Mouse (Mus musculus): ENCODE measurements around the gene Serpinb9b.
"Not testable (repeated sequence)": the region's sequence is repeated elsewhere in the genome, so short reads cannot be mapped to it uniquely, and the experiment has no call there.

Gene Serpinb9b

GRCm38 (mm10) chr13:33027244-33027643 is at the start of gene Serpinb9b:
Gene Serpinb9b, plus strand, starts transcription at chr13:33027416.
- no peak for DNase-seq (ENCODE audit: extremely low read depth, low read depth, low spot score)

GRCm38 (mm10) chr13:32982556-32983042 is 44.6 kb upstream of the Serpinb9b start:
- DNase-seq (ENCODE audit: extremely low read depth, low read depth, low spot score), result no peak

- DNase-seq (ENCODE audit: extremely low read depth, low read depth, low spot score), result no peak
Measured at GRCm38 (mm10) chr13:32986256-32986655, 41.0 kb upstream of the Serpinb9b start.

- DNase-seq (ENCODE audit: extremely low read depth, low read depth, low spot score), result no peak
Measured at GRCm38 (mm10) chr13:32993152-32993893, 33.9 kb upstream of the Serpinb9b start.

GRCm38 (mm10) chr13:32993894-32994242 is 33.3 kb upstream of the Serpinb9b start:
- DNase-seq (ENCODE audit: extremely low read depth, low read depth, low spot score), result no peak

GRCm38 (mm10) chr13:32995051-32995450 is 32.2 kb upstream of the Serpinb9b start:
- no peak for DNase-seq (ENCODE audit: extremely low read depth, low read depth, low spot score)

GRCm38 (mm10) chr13:33001341-33001740 is 25.9 kb upstream of the Serpinb9b start:
- no peak for DNase-seq (ENCODE audit: extremely low read depth, low read depth, low spot score)

GRCm38 (mm10) chr13:33002950-33003349 is 24.3 kb upstream of the Serpinb9b start, which contains the start of gene Serpinb9:
Gene Serpinb9, plus strand, starts transcription at chr13:33003250.
- no peak for DNase-seq (ENCODE audit: extremely low read depth, low read depth, low spot score)

- no peak for DNase-seq (ENCODE audit: extremely low read depth, low read depth, low spot score)
Measured at GRCm38 (mm10) chr13:33003523-33004413, 23.4 kb upstream of the Serpinb9b start.

- DNase-seq (ENCODE audit: extremely low read depth, low read depth, low spot score), result no peak
Measured at GRCm38 (mm10) chr13:33004414-33005105, 22.7 kb upstream of the Serpinb9b start.

GRCm38 (mm10) chr13:33005501-33006075 is 21.6 kb upstream of the Serpinb9b start:
- no peak for DNase-seq (ENCODE audit: extremely low read depth, low read depth, low spot score)

GRCm38 (mm10) chr13:33006555-33006954 is 20.7 kb upstream of the Serpinb9b start:
- no peak for DNase-seq (ENCODE audit: extremely low read depth, low read depth, low spot score)

- DNase-seq (ENCODE audit: extremely low read depth, low read depth, low spot score), result no peak
Measured at GRCm38 (mm10) chr13:33012395-33012794, 14.8 kb upstream of the Serpinb9b start.

GRCm38 (mm10) chr13:33013271-33013670 is 13.9 kb upstream of the Serpinb9b start:
- DNase-seq (ENCODE audit: extremely low read depth, low read depth, low spot score), result no peak

- DNase-seq (ENCODE audit: extremely low read depth, low read depth, low spot score), result no peak
Measured at GRCm38 (mm10) chr13:33022371-33022770, 4.8 kb upstream of the Serpinb9b start.

- no peak for DNase-seq (ENCODE audit: extremely low read depth, low read depth, low spot score)
Measured at GRCm38 (mm10) chr13:33026427-33027057, 674 bp upstream of the Serpinb9b start.

GRCm38 (mm10) chr13:33028146-33028545 is 930 bp downstream of the Serpinb9b start:
- DNase-seq (ENCODE audit: extremely low read depth, low read depth, low spot score), result no peak

GRCm38 (mm10) chr13:33028550-33028949 is 1.3 kb downstream of the Serpinb9b start:
- no peak for DNase-seq (ENCODE audit: extremely low read depth, low read depth, low spot score)

GRCm38 (mm10) chr13:33029478-33029877 is 2.3 kb downstream of the Serpinb9b start:
- not testable (repeated sequence) for DNase-seq (ENCODE audit: extremely low read depth, low read depth, low spot score)

- DNase-seq (ENCODE audit: extremely low read depth, low read depth, low spot score), result no peak
Measured at GRCm38 (mm10) chr13:33030281-33030680, 3.1 kb downstream of the Serpinb9b start.
